Mouse (Mus musculus) limb, embryonic 15.5 days (tissue): ENCODE measurements around the gene Brox. TPM values are rescaled to one million over a fixed set of nuclear protein-coding genes. Genes with fewer than 3 reads are reported as not detected.
A peak's percentile ranks its signal among the peaks of the same experiment; 100 is the strongest.
"Not testable (repeated sequence)": the region's sequence is repeated elsewhere in the genome, so short reads cannot be mapped to it uniquely, and the experiment has no call there.

Experiments
- ATAC-seq: fragments of 200-750 bp; cut with Nextera tagmentation; 2 replicates; pipeline ENCODE4 v1.8.0; 2017; ENCODE audit warnings: low read depth, moderate TSS enrichment; ENCODE audit not compliant: insufficient number of reproducible peaks, low FRiP score, low TSS enrichment
- H3K27ac ChIP-seq: fragments of 300-500 bp; sonication (generic); 2 replicates; pipeline ENCODE4 v1.5.1; 2015; ENCODE audit warnings: moderate library complexity, mild to moderate bottlenecking, inconsistent platforms
- H3K27me3 ChIP-seq: fragments of 300-500 bp; sonication (generic); 2 replicates; pipeline ENCODE4 v1.6.1; 2015; ENCODE audit warnings: inconsistent platforms
- H3K36me3 ChIP-seq: fragments of 300-500 bp; sonication (generic); 2 replicates; pipeline ENCODE4 v1.6.1; 2015; ENCODE audit warnings: inconsistent platforms
- H3K4me1 ChIP-seq: fragments of 300-500 bp; sonication (generic); 2 replicates; pipeline ENCODE4 v1.6.1; 2015; ENCODE audit warnings: inconsistent platforms
- H3K4me2 ChIP-seq: fragments of 300-500 bp; sonication (generic); 2 replicates; pipeline ENCODE4 v1.6.1; 2015; ENCODE audit warnings: mild to moderate bottlenecking, inconsistent platforms
- H3K4me3 ChIP-seq: fragments of 300-500 bp; sonication (generic); 2 replicates; pipeline ENCODE4 v1.5.1; 2015; ENCODE audit warnings: mild to moderate bottlenecking, inconsistent platforms
- H3K9ac ChIP-seq: fragments of 300-500 bp; sonication (generic); 2 replicates; pipeline ENCODE4 v1.6.1; 2015; ENCODE audit warnings: inconsistent platforms
- H3K9me3 ChIP-seq: fragments of 300-500 bp; sonication (generic); 2 replicates; pipeline ENCODE4 v1.6.1; 2016; ENCODE audit warnings: inconsistent platforms
- WGBS: fragments of 180-500 bp; shearing (Covaris S2); methylation state at CpG from one replicate; pipeline ENCODE4 v1.1.7; 2015; 5-methylcytosine and 5-hydroxymethylcytosine counted together
- polyA plus RNA-seq: library from polyadenylated mRNA; unstranded; fragments of >200 nt; fragmentation: Nextera tagmentation; extraction: Ambion mirVana; gene quantifications from 2 replicates; pipeline ENCODE4 v1.2.1, GENCODE M21; 2015

Brox gene
- 39.5 and 40.4 TPM in 2 replicates for polyA plus RNA-seq

- ATAC-seq: peak; percentile 84
- H3K4me2 ChIP-seq: peak within 1 kb of the TSS; percentile 51
- no peaks in the 10 kb centered on the region for H3K9me3 ChIP-seq
- 0% methylated on average over 39 of the region's 39 CpGs for WGBS
- H3K36me3 ChIP-seq: peaks cover 19% of the 10 kb centered on the region
- H3K4me3 ChIP-seq: peak within 1 kb of the TSS; percentile 49
- H3K27me3 ChIP-seq: no peaks in the 10 kb centered on the region
- no peaks in the 10 kb centered on the region for H3K4me1 ChIP-seq
- peak within 1 kb of the TSS; percentile 33 for H3K9ac ChIP-seq
- H3K27ac ChIP-seq: peak within 1 kb of the TSS; percentile 77
These were observed at the start of gene Brox for GRCm38 (mm10) chr1:183296877-183297383. Gene Brox, minus strand, starts transcription at chr1:183297269.

GRCm38 (mm10) chr1:183345817-183346195, 48.7 kb upstream of the Brox start:
- WGBS: 7% methylated on average over 10 of the region's 10 CpGs
- Histone ChIP-seq H3K27me3 (no peaks in the 10 kb centered on the region), H3K9ac (peak overlapping the region; percentile 76), H3K4me1 (peaks cover 10% of the 10 kb centered on the region), H3K9me3 (no peaks in the 10 kb centered on the region), H3K27ac (peak overlapping the region; percentile 43), H3K4me2 (peak overlapping the region; percentile 64), H3K36me3 (peaks cover 55% of the 10 kb centered on the region), H3K4me3 (peak overlapping the region; percentile 87)
- no peak for ATAC-seq

DNA sequence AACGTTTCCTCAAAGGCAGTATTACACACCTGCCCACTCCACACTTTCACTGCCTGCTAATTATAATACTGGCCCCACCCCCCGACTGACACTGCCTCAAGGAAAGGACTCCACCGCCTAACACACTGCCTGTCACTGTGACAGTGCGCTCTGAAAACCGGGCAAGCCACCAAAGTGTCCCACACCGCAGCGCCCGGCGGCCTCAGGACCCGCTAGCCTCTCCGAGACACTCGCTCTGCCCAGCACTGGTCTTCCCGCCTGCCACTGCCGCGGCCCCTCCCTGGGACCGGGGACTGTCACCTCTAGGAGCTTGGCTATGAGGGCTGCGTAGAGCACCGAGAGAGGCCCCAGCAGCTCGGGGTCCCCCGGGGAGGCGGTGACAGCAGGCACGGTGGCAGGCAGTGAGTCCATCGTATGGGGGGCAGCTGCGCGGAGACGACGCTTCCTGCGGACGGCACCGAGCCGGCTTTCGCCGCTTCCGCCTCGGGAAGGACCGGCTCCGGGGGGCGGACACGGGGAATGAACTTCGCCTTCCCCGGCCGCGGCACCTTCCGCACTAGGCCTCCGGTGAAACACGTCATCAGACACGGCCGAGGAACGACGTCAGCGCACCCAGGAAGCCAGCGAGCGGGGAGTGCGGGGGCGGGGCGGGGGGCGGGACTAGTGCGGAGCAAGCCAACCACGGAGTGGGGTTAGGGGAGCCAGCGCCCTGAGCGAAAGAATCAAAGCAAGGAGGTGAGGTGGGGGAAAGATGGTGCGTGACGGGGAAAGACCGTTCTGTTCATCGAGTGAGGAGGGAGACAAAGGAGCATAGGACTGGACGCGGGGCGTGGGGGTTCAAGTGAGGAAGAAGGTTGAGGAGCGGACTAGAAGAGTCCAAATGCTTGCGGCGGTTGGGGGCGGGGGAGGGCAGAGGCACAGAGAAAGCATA, 48.1 kb upstream of the Brox start:
- WGBS: under 1% methylated on average over 70 of the region's 72 CpGs
- Histone ChIP-seq H3K27ac (peak overlapping the region; percentile 43), H3K4me3 (peak overlapping the region; percentile 87), H3K27me3 (no peaks in the 10 kb centered on the region), H3K9ac (peak overlapping the region; percentile 76), H3K36me3 (peaks cover 55% of the 10 kb centered on the region), H3K9me3 (no peaks in the 10 kb centered on the region), H3K4me2 (peak overlapping the region; percentile 64), H3K4me1 (peaks cover 10% of the 10 kb centered on the region)
- ATAC-seq: peak; percentile 93

DNA sequence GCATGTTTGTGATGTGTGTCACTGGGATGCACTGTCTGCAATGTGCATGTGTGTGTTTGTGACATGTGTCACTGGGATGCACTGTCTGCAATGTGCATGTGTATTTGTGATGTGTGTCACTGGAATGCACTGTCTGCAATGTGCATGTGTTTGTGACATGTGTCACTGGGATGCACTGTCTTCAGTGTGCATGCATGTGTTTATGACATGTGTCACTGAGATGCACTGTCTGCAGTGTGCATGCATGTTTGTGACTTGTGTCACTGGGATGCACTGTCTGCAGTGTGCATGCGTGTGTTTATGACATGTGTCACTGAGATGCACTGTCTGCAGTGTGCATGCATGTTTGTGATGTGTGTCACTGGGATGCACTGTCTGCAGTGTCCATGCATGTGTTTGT, 45.8 kb upstream of the Brox start:
- WGBS: 98% methylated on average over 1 of the region's 1 CpGs
- ATAC-seq: not testable (repeated sequence)
- H3K36me3 ChIP-seq: peaks cover 52% of the 10 kb centered on the region

DNA sequence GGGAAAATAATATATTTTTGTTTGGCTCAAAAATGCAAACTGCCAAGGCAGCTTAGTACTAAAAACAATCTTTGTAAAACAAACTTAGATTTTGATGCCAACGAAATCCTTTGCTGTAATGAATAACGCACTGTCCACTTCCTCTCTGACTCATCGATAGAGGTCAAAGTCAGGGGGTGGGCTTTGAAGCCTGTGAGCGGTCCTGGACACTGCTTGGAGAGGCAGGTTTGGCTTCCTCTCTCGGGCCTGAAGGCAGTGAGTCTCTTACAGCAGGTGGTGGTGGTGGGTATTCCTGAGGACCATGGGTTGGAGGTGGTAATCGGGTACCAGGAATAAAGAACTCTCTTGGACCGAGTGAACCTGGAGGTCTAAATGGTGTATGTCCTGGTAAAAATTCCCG, 30.1 kb upstream of the Brox start:
- H3K9me3 ChIP-seq: no peaks in the 10 kb centered on the region
- no peaks in the 10 kb centered on the region for H3K4me1 ChIP-seq
- H3K4me3 ChIP-seq: no peak overlapping the region
- H3K36me3 ChIP-seq: peaks cover 83% of the 10 kb centered on the region
- no peaks in the 10 kb centered on the region for H3K27me3 ChIP-seq
- no peak for ATAC-seq
- H3K4me2 ChIP-seq: no peak overlapping the region
- H3K27ac ChIP-seq: no peak overlapping the region
- no peak overlapping the region for H3K9ac ChIP-seq
- WGBS: 90% methylated on average over 8 of the region's 8 CpGs

More for the DNA sequence above, 45.8 kb upstream of the Brox start:
- H3K9me3 ChIP-seq, H3K4me3 ChIP-seq, H3K4me1 ChIP-seq, H3K4me2 ChIP-seq, H3K27me3 ChIP-seq, H3K9ac ChIP-seq, H3K27ac ChIP-seq: not testable (repeated sequence)

- H3K27me3 ChIP-seq: no peaks in the 10 kb centered on the region
- H3K9ac ChIP-seq: no peak overlapping the region
- WGBS: 95% methylated on average over 6 of the region's 6 CpGs
- peaks cover 80% of the 10 kb centered on the region for H3K36me3 ChIP-seq
- H3K27ac ChIP-seq: no peak overlapping the region
- no peak overlapping the region for H3K4me3 ChIP-seq
- ATAC-seq: no peak
- no peaks in the 10 kb centered on the region for H3K9me3 ChIP-seq
- no peak overlapping the region for H3K4me2 ChIP-seq
- H3K4me1 ChIP-seq: no peaks in the 10 kb centered on the region
These were observed 27.4 kb upstream of the Brox start for GRCm38 (mm10) chr1:183324433-183324832.

- no peak for ATAC-seq
- no peak overlapping the region for H3K4me3 ChIP-seq
- 89% methylated on average over 2 of the region's 2 CpGs for whole genome bisulfite sequencing
- no peaks in the 10 kb centered on the region for H3K9me3 ChIP-seq
- H3K27me3 ChIP-seq: no peaks in the 10 kb centered on the region
- no peak overlapping the region for H3K27ac ChIP-seq
- no peak overlapping the region for H3K9ac ChIP-seq
- no peak overlapping the region for H3K4me2 ChIP-seq
- no peaks in the 10 kb centered on the region for H3K4me1 ChIP-seq
- H3K36me3 ChIP-seq: peaks cover 80% of the 10 kb centered on the region
These were observed 26.9 kb upstream of the Brox start for GRCm38 (mm10) chr1:183323923-183324322.

- not testable (repeated sequence) for ATAC-seq, H3K9ac ChIP-seq, H3K4me1 ChIP-seq, H3K4me2 ChIP-seq, H3K27ac ChIP-seq, H3K4me3 ChIP-seq, H3K27me3 ChIP-seq, H3K9me3 ChIP-seq
- H3K36me3 ChIP-seq: peaks cover 74% of the 10 kb centered on the region
- 90% methylated on average over 5 of the region's 5 CpGs for WGBS
These were observed 25.4 kb upstream of the Brox start for GRCm38 (mm10) chr1:183322496-183322895.

DNA sequence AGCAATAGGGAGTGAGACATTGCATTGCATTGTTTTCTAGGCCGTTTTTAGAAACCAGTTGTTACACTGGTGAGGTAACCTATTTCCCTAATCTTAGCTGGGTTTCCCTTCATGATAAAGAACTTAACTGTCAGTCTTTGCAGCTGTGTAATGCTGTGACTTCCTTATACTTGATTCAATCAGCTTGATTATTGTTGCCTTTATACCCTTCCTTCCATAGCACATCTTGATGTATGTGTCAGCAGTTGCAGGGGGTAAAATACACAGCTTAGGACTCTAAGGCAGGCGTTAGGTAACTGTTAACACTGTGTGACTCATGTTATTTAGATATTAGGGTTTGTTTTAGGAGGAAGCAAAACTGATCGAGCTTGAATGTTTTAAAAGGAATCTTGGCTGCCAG, 23.6 kb upstream of the Brox start:
- H3K9ac ChIP-seq: no peak overlapping the region
- no peaks in the 10 kb centered on the region for H3K9me3 ChIP-seq
- 79% methylated on average over 3 of the region's 3 CpGs for WGBS
- H3K36me3 ChIP-seq: peaks cover 76% of the 10 kb centered on the region
- no peaks in the 10 kb centered on the region for H3K4me1 ChIP-seq
- H3K4me2 ChIP-seq: no peak overlapping the region
- ATAC-seq: no peak
- H3K27me3 ChIP-seq: no peaks in the 10 kb centered on the region
- no peak overlapping the region for H3K4me3 ChIP-seq
- no peak overlapping the region for H3K27ac ChIP-seq

DNA sequence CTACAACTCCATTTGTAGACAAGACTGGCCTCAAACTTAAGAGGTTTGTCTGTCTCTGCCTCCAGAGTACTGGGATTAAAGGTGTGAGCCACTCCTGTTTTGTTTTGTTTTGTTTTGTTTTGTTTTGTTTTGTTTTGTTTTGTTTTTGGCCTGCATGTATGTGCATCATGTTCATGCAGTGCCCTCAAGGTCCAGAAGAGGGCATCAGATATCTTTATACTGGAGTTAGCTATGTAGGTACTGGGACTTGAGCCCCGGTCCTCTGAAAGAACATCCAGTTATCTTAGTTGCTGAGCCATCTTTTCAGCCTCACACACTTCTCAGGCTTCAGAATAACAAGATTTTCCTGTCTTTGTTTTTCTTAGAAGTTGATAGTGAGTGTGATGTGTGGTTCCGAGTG, 18.7 kb upstream of the Brox start:
- H3K4me1 ChIP-seq: no peaks in the 10 kb centered on the region
- no peak for ATAC-seq
- no peak overlapping the region for H3K4me3 ChIP-seq
- H3K9me3 ChIP-seq: no peaks in the 10 kb centered on the region
- no peak overlapping the region for H3K4me2 ChIP-seq
- peaks cover 71% of the 10 kb centered on the region for H3K36me3 ChIP-seq
- 89% methylated on average over 2 of the region's 2 CpGs for WGBS
- H3K9ac ChIP-seq: no peak overlapping the region
- no peak overlapping the region for H3K27ac ChIP-seq
- H3K27me3 ChIP-seq: no peaks in the 10 kb centered on the region

- Histone ChIP-seq H3K27ac (no peak overlapping the region), H3K27me3 (no peaks in the 10 kb centered on the region), H3K4me2 (no peak overlapping the region), H3K9ac (no peak overlapping the region), H3K9me3 (no peaks in the 10 kb centered on the region), H3K4me3 (no peak overlapping the region), H3K4me1 (no peaks in the 10 kb centered on the region), H3K36me3 (peaks cover 55% of the 10 kb centered on the region)
- no peak for ATAC-seq
- 93% methylated on average over 2 of the region's 2 CpGs for WGBS
These were observed 15.0 kb upstream of the Brox start for GRCm38 (mm10) chr1:183312076-183312475.

- not testable (repeated sequence) for H3K4me2 ChIP-seq, ATAC-seq, H3K27me3 ChIP-seq, H3K27ac ChIP-seq, H3K4me3 ChIP-seq, H3K4me1 ChIP-seq, H3K9me3 ChIP-seq, H3K9ac ChIP-seq
- WGBS: 74% methylated on average over 2 of the region's 2 CpGs
- H3K36me3 ChIP-seq: peaks cover 34% of the 10 kb centered on the region; the same call in 1 of the 2 replicates
These were observed 12.5 kb upstream of the Brox start for GRCm38 (mm10) chr1:183309601-183310000.
